Mouse (Mus musculus) heart, postnatal 10 days (tissue): Measurements from ENCODE around the gene Ssc4d. TPM values are rescaled to one million over a fixed set of nuclear protein-coding genes. Genes with fewer than 3 reads are reported as not detected.

Experiments
- DNase-seq, 2 experiments: peaks; one replicate each; pipeline ENCODE4 v3.0.0; 2021
- intact Hi-C: fragments of 180-260 bp; cut with DNase I; formaldehyde crosslinking; loops from one replicate; pipeline ENCODE4 v1.15.1; 2025
- total RNA-seq, 2 experiments: library from RNA; stranded (reverse); gene quantifications; 2 replicates each; pipeline ENCODE4 v1.2.3; 2021

The Ssc4d gene
- total RNA-seq, 2 experiments from 2014 or later: 0.43 to 1.4 TPM

GRCm38 (mm10) chr5:135946621-135947020 is 27.7 kb downstream of the Ssc4d start:
- intact Hi-C loops: no loop called here
- DNase-seq: no peak

- intact Hi-C loops: no loop called here
- no peak for DNase-seq
Observed at GRCm38 (mm10) chr5:135945916-135946408, 28.4 kb downstream of the Ssc4d start.

- no peak for DNase-seq
- intact Hi-C loops: no loop called here
Observed at GRCm38 (mm10) chr5:135942710-135943109, 31.6 kb downstream of the Ssc4d start.

- intact Hi-C loops: no loop called here
- peak in 1 of 2 experiments; percentile 56 for DNase-seq
Observed at GRCm38 (mm10) chr5:135940587-135940986, 33.7 kb downstream of the Ssc4d start.

GRCm38 (mm10) chr5:135935641-135936190 is 38.6 kb downstream of the Ssc4d start:
- no peak for DNase-seq
- intact Hi-C loops: loop anchor here (1.0 to 2.0 kb wide), 2 partner anchors 21 to 31 kb away; no protein-coding TSS in a partner anchor

- intact Hi-C loops: loop anchor here (1.0 to 2.0 kb wide), 2 partner anchors 22 to 31 kb away; no protein-coding TSS in a partner anchor
Observed at GRCm38 (mm10) chr5:135935176-135935523, 39.2 kb downstream of the Ssc4d start.

GRCm38 (mm10) chr5:135934481-135935175 is 39.7 kb downstream of the Ssc4d start, which contains the start of gene Ywhag:
Ywhag (minus strand) TSS chr5:135934616.
- peak; percentile 98 to 99 for DNase-seq
- intact Hi-C loops: loop anchor here (1.0 to 2.0 kb wide), 2 partner anchors 22 to 30 kb away; no protein-coding TSS in a partner anchor

More at GRCm38 (mm10) chr5:135935176-135935523, 39.2 kb downstream of the Ssc4d start:
- no peak for DNase-seq

- DNase-seq: peak; percentile 68 to 73
- intact Hi-C loops: loop anchor here (2.0 kb wide), 1 partner anchor 23 kb away; no protein-coding TSS in a partner anchor
Observed at GRCm38 (mm10) chr5:135933900-135934441, 40.4 kb downstream of the Ssc4d start.

GRCm38 (mm10) chr5:135933222-135933899 is 41.0 kb downstream of the Ssc4d start:
- DNase-seq: no peak
- intact Hi-C loops: no loop called here

GRCm38 (mm10) chr5:135932359-135932758 is 42.0 kb downstream of the Ssc4d start:
- DNase-seq: no peak
- intact Hi-C loops: no loop called here

- intact Hi-C loops: no loop called here
Observed at GRCm38 (mm10) chr5:135931526-135931925, 42.8 kb downstream of the Ssc4d start.

GRCm38 (mm10) chr5:135929685-135930424 is 44.5 kb downstream of the Ssc4d start:
- no peak for DNase-seq
- intact Hi-C loops: no loop called here

More at GRCm38 (mm10) chr5:135931526-135931925, 42.8 kb downstream of the Ssc4d start:
- DNase-seq: no peak

GRCm38 (mm10) chr5:135923901-135924300 is 50.4 kb downstream of the Ssc4d start:
- intact Hi-C loops: no loop called here
- DNase-seq: no peak

GRCm38 (mm10) chr5:135919902-135920301 is 54.4 kb downstream of the Ssc4d start:
- no peak for DNase-seq

GRCm38 (mm10) chr5:135918593-135918992 is 55.7 kb downstream of the Ssc4d start:
- no peak for DNase-seq
- intact Hi-C loops: no loop called here

More at GRCm38 (mm10) chr5:135919902-135920301, 54.4 kb downstream of the Ssc4d start:
- intact Hi-C loops: no loop called here

- no peak for DNase-seq
- intact Hi-C loops: no loop called here
Observed at GRCm38 (mm10) chr5:135918059-135918437, 56.3 kb downstream of the Ssc4d start.

- intact Hi-C loops: no loop called here
- DNase-seq: no peak
Observed at GRCm38 (mm10) chr5:135917327-135918058, 56.8 kb downstream of the Ssc4d start.

GRCm38 (mm10) chr5:135916601-135917000 is 57.7 kb downstream of the Ssc4d start:
- intact Hi-C loops: no loop called here

GRCm38 (mm10) chr5:135916051-135916565 is 58.2 kb downstream of the Ssc4d start:
- intact Hi-C loops: no loop called here

More at GRCm38 (mm10) chr5:135916601-135917000, 57.7 kb downstream of the Ssc4d start:
- DNase-seq: no peak

More at GRCm38 (mm10) chr5:135916051-135916565, 58.2 kb downstream of the Ssc4d start:
- no peak for DNase-seq
